Mouse (Mus musculus): ENCODE measurements around the gene Cfap99.

- no peak for TF ChIP-seq FLI1 (IDR thresholded peaks at IDR 0.05; ENCODE audit: low read length)
- no peak for TF ChIP-seq GATA1 (IDR thresholded peaks at IDR 0.05; ENCODE audit: borderline replicate concordance, low read length)
Observed at GRCm38 (mm10) chr5:34326875-34327576, 38.6 kb downstream of the Cfap99 start.
